Mouse (Mus musculus) liver, adult 2 months (tissue): ENCODE measurements at regions not wholly inside any gene's neighbourhood (a gene's known extent, or its start where the extent isn't known, plus 50 kb on each side); places are given as distances from the start of the nearest gene placed in this dataset.

ENCODE experiments used
- CTCF ChIP-seq: fragments of 200-500 bp; IDR thresholded peaks from 2 replicates; pipeline ENCODE4 v1.5.1; 2011; ENCODE audit warnings: low read depth, low read length, control low read depth
- POLR2A ChIP-seq: fragments of 200-500 bp; IDR thresholded peaks from 2 replicates; pipeline ENCODE4 v1.6.1; 2011; ENCODE audit warnings: low read length, control low read depth; ENCODE audit not compliant: insufficient read depth; ENCODE audit errors: extremely low read depth

DNA sequence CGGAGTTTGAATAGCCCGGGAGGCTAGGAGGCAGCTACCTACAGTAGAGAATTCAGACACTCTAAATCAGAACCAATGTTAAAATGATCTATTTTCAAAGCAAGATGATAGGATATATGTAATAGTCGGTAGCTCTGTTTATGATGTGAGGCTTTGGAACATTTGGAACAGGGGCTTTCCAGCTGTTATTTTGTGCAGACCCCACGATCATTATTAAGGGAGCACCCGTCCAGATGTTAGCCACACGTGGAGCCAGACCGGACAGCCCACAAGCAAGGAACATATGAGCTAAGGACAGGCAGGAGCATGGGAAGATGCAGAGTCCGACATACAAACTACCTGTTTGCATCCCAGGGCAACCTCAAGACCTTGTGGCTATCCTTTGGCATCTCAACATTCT is 74.3 kb upstream of the Cpm start:
- TF ChIP-seq CTCF (no peak), POLR2A (no peak)
